Mouse (Mus musculus) midbrain, embryonic 15.5 days (tissue): ENCODE data around the gene Mrpl20. TPM values are rescaled to one million over a fixed set of nuclear protein-coding genes. Genes with fewer than 3 reads are reported as not detected.

Experiments
- ATAC-seq: fragments of 200-750 bp; cut with Nextera tagmentation; replicated peaks from 2 replicates; pipeline ENCODE4 v1.8.0; 2017; ENCODE audit warnings: moderate TSS enrichment
- H3K27ac ChIP-seq: fragments of 300-500 bp; sonication (generic); 2 replicates; pipeline ENCODE4 v1.5.1; 2015; ENCODE audit warnings: mild to moderate bottlenecking, inconsistent platforms
- H3K27me3 ChIP-seq: fragments of 300-500 bp; sonication (generic); replicated peaks from 2 replicates; pipeline ENCODE4 v1.6.1; 2015; ENCODE audit warnings: inconsistent platforms
- H3K36me3 ChIP-seq: fragments of 300-500 bp; sonication (generic); replicated peaks from 2 replicates; pipeline ENCODE4 v1.6.1; 2015; ENCODE audit warnings: inconsistent platforms
- H3K4me1 ChIP-seq: fragments of 300-500 bp; sonication (generic); 2 replicates; pipeline ENCODE4 v1.6.1; 2015; ENCODE audit warnings: inconsistent platforms
- H3K4me2 ChIP-seq: fragments of 300-500 bp; sonication (generic); 2 replicates; pipeline ENCODE4 v1.6.1; 2015; ENCODE audit warnings: inconsistent platforms, mild to moderate bottlenecking, moderate library complexity
- H3K4me3 ChIP-seq: fragments of 300-500 bp; sonication (generic); 2 replicates; pipeline ENCODE4 v1.5.1; 2015; ENCODE audit warnings: mild to moderate bottlenecking, inconsistent platforms
- H3K9ac ChIP-seq: fragments of 300-500 bp; sonication (generic); 2 replicates; pipeline ENCODE4 v1.6.1; 2015; ENCODE audit warnings: mild to moderate bottlenecking, inconsistent platforms
- H3K9me3 ChIP-seq: fragments of 300-500 bp; sonication (generic); 2 replicates; pipeline ENCODE4 v1.6.1; 2016; ENCODE audit warnings: inconsistent platforms
- WGBS: fragments of 180-500 bp; shearing (Covaris S2); methylation state at CpG from one replicate; pipeline ENCODE4 v1.1.7; 2015; ENCODE audit warnings: mixed read lengths; 5-methylcytosine and 5-hydroxymethylcytosine counted together
- polyA plus RNA-seq: library from polyadenylated mRNA; unstranded; fragments of >200 nt; fragmentation: Nextera tagmentation; extraction: Ambion mirVana; gene quantifications from 2 replicates; pipeline ENCODE4 v1.2.1, GENCODE M21; 2015

Mrpl20 gene
- polyA plus RNA-seq, 1 experiment from 2014 or later: 242 TPM

DNA sequence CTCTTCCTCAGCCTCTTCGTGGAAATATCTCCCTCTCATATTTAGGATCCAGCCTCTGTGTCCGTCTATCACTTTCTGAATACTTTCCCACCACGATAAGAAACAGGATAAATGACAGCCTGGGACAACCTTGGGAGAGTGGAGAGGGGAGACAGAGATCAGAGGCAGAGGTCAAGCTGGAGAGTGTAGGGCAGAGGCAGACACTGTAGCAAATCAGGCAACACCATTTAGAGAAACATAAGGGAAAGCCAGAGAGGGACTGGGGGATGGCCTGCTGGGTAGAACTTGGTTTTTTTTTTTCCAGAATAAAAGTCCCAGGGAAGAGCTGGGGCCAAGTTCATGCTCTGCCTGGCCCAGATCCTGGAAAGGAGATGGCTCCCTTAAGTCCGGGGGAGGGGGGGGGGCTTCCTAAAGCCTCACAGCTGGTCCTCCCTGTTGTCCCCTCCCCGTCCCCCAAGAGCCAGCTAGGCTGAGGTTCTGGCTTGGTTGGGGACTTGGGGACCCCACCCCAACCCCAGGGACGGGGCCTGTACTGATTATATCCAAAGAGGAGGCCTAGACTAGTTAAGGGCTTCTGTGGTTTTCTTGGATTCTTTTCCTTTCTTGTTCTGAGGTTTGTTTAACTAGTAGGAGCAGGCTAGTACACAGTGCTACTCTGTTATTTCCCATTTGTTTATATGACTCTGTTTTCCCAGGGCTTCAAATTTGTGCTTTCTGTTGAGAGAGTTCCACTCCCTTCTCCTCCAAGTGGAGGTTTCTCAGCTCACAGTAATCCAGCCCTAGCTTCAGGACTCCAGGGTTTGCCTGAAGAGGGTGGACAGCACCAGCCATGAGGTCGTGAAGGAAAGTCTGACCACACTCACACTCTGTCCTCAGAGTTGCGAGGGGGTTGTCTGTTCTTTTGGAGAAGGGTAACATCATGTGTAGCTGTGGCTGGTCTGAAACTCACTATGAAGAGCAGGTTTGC, 35.8 kb downstream of the Mrpl20 start:
- 55% methylated on average over 8 of the region's 8 CpGs for WGBS
- H3K9me3 ChIP-seq: no peaks in the 10 kb centered on the region

DNA sequence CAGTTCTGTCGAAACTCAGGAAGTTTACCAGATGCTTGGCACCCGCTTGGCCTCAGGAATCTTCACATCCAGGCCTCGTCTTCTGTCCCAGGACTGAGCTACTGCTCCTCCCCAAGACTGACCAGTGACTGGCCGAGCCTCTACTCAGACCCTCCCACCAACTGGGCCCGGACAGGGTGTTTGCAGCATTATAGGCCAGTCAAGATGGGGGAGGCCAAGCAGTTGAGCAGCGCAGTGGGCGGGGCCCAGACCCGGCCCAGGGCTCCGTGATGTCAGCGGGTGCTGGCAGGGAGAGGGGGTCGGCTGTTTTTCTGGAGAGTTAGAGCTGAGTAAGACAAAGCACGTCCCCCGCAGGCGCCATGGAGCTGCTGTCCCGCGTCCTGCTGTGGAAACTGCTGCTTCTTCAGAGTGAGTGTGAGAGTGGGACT, 36.8 kb downstream of the Mrpl20 start, which contains the start of gene Mxra8:
TSS of gene Mxra8 (plus strand) at position 198 of the 428 bp plus-strand sequence.
- Histone ChIP-seq H3K27ac (peak within 1 kb of the TSS; percentile 17; the same call in 1 of the 2 replicates), H3K9me3 (no peaks in the 10 kb centered on the region), H3K36me3 (no peaks in the 10 kb centered on the region), H3K4me2 (peak within 1 kb of the TSS; percentile 44), H3K4me3 (peak within 1 kb of the TSS; percentile 20), H3K27me3 (peaks cover 22% of the 10 kb centered on the region), H3K4me1 (peaks cover 14% of the 10 kb centered on the region; the same call in 1 of the 2 replicates), H3K9ac (no peak within 1 kb of the TSS)
- WGBS: 3% methylated on average over 16 of the region's 16 CpGs
- ATAC-seq: peak; percentile 35; the same call in 1 of the 2 replicates

More for the DNA sequence above, 35.8 kb downstream of the Mrpl20 start:
- no peak overlapping the region for H3K4me3 ChIP-seq
- peaks cover 22% of the 10 kb centered on the region for H3K27me3 ChIP-seq
- H3K4me1 ChIP-seq: peaks cover 22% of the 10 kb centered on the region
- H3K4me2 ChIP-seq: no peak overlapping the region
- no peaks in the 10 kb centered on the region for H3K36me3 ChIP-seq
- no peak for ATAC-seq
- no peak overlapping the region for H3K9ac ChIP-seq
- no peak overlapping the region for H3K27ac ChIP-seq

DNA sequence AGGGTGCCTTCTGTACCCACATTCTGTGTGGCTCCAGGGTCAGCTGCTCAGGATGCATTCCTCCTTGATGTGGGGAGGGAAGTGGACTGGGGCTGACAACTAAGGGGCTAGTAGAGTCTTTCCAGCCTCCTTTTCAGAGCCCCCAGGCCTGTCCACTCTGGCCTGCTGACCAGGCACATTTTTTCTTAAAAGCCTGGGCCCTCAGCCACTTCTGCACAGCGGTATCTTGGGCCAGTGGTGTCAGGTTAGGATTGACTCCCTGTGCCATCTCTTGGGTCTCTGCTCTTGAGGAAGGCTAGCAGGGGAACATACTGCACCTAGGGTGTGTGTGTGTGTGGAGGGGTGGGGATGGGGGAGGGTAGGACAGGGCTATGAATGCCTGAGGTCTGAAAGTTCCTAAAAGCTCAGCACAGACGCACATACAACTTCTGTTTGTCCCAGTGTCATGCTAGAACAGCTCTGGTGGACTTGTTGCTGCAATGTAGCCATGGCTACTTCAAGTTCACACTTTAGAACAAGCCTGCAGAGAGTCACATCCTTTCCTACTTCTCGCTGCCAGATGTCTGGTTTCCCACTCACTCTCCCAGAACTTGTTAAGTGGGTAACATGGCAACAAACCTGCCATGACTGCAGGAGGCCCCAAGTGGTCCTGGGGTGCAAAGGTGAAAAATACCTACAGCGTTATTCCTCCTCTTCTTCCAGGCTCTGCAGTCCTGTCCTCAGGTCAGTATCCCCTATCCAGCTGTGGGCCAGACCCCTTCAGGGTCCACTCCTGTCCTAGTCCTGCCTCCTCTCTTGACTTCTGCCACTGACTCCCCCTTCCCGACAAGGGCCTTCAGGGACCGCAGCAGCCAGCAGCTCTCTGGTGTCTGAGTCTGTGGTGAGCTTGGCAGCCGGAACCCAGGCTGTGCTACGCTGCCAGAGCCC, 37.7 kb downstream of the Mrpl20 start:
- Histone ChIP-seq H3K4me1 (peaks cover 14% of the 10 kb centered on the region; the same call in 1 of the 2 replicates), H3K9ac (no peak overlapping the region), H3K9me3 (no peaks in the 10 kb centered on the region), H3K4me2 (peak overlapping the region; percentile 44), H3K27ac (peak overlapping the region; percentile 17; the same call in 1 of the 2 replicates), H3K36me3 (no peaks in the 10 kb centered on the region), H3K4me3 (peak overlapping the region; percentile 28), H3K27me3 (peaks cover 22% of the 10 kb centered on the region)
- 0 out of 2 replicates have a peak, but pooled peaks have one; percentile 16 for ATAC-seq
- WGBS: 8% methylated on average over 8 of the region's 8 CpGs

DNA sequence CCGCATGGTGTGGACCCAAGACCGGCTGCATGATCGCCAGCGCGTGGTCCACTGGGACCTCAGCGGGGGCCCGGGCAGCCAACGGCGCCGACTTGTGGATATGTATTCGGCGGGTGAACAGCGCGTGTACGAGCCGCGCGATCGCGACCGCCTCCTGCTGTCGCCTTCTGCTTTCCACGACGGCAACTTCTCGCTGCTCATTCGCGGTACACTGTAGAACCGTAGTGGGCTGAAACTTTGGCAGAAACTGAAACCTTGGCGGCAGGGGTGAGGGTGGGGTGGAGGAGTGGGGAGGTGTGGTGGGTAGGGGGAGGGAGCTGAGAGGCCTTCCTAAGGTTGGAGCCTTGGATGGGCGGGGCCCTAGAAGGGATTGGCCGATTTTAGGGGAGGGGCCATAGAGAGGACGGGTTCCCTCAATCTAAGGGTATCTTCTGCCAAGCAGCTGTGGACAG, 38.4 kb downstream of the Mrpl20 start:
- under 1% methylated on average over 32 of the region's 32 CpGs for WGBS
- no peaks in the 10 kb centered on the region for H3K9me3 ChIP-seq
- H3K27ac ChIP-seq: no peak overlapping the region
- H3K36me3 ChIP-seq: no peaks in the 10 kb centered on the region
- H3K4me1 ChIP-seq: peaks cover 18% of the 10 kb centered on the region; the same call in 1 of the 2 replicates
- 0 out of 2 replicates have a peak, but pooled peaks have one; percentile 22 for ATAC-seq
- H3K4me3 ChIP-seq: peak overlapping the region; percentile 28
- H3K4me2 ChIP-seq: peak overlapping the region; percentile 44
- no peak overlapping the region for H3K9ac ChIP-seq
- H3K27me3 ChIP-seq: peaks cover 22% of the 10 kb centered on the region

DNA sequence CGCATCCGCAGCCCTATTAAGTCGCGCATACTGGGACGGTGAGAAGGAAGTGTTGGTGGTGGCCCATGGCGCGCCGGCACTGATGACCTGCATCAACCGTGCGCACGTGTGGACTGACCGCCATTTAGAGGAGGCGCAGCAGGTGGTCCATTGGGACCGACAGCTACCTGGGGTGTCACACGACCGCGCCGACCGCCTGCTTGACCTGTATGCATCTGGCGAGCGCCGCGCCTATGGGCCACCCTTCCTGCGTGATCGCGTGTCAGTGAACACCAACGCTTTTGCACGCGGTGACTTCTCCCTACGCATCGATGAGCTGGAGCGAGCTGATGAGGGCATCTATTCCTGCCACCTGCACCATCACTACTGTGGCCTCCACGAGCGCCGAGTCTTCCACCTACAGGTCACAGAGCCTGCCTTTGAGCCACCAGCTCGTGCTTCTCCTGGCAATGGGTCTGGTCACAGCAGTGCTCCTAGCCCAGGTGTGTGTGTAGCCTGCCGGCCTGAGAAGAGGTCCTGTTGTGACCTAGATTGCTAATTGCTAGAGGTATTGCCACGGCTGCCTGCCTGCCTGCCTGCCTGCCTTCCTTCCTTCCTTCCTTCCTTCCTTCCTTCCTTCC, 39.1 kb downstream of the Mrpl20 start:
- H3K9ac ChIP-seq: no peak overlapping the region

DNA sequence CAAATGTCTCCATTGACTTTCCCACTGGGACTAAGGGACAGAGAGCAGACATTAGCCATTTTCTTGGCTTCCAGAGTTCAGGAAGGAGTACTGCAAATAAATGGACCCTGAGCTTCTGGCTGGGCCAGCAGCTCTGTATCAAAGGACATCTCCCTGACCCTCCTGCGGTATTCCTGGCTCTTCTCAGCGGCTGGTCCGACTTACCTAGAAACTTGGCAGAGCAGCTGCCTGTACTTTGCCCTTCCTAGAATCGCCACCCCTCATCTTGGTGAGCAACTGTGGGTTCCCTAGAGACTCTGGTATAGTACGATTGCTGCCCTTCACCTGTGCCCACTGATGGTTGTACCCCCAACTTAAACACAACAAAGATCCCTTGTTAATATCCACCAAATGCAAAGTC, 40.6 kb downstream of the Mrpl20 start:
- no peak for ATAC-seq

More for the DNA sequence above, 39.1 kb downstream of the Mrpl20 start:
- Histone ChIP-seq H3K27me3 (peaks cover 22% of the 10 kb centered on the region), H3K4me3 (peak overlapping the region; percentile 28; the same call in 1 of the 2 replicates), H3K4me1 (peaks cover 24% of the 10 kb centered on the region), H3K9me3 (no peaks in the 10 kb centered on the region), H3K4me2 (peak overlapping the region; percentile 44; the same call in 1 of the 2 replicates), H3K27ac (no peak overlapping the region), H3K36me3 (no peaks in the 10 kb centered on the region)
- no peak for ATAC-seq
- 45% methylated on average over 38 of the region's 38 CpGs for WGBS

DNA sequence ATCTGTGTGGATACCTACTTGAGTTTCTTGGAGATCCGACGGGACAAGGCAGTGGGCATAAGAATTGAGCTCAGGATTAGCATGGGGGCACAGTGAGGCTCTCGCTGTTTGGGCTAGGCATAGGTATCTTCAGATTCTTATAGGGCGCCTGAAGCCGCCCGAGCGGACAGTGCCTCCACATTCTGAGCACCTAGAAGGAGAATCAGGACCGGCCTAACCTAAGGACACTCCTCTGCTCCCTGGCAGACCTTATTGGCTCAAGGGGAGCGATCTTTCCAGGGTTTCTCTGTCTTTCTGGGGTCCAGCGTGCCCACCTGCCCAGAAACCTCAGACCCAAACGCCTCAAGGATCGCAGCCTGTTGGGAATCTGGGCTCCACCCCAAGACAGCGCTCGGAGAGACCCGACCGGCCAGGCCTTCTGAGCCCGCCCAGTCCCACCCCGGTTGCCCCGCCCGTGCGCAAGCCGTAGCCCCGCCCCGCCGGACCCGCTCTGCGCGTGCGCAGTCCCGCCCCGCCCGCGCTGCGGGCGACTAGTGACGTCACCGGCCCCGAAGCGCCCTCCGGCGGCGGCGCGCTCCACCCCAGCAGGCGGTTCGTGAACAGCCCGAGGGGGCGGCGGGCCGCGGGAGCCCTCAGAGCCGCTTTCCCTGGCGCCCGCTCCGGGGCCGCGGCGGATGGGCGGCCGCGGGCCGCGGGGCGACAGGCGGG, 44.3 kb downstream of the Mrpl20 start, which contains the start of gene Dvl1:
TSS of gene Dvl1 (plus strand) at position 532 of the 708 bp plus-strand sequence.
- Histone ChIP-seq H3K9ac (peak within 1 kb of the TSS; percentile 97), H3K36me3 (no peaks in the 10 kb centered on the region), H3K4me1 (peaks cover 53% of the 10 kb centered on the region), H3K4me3 (peak within 1 kb of the TSS; percentile 94), H3K9me3 (no peaks in the 10 kb centered on the region), H3K27ac (peak within 1 kb of the TSS; percentile 87), H3K4me2 (peak within 1 kb of the TSS; percentile 82), H3K27me3 (peaks cover 4% of the 10 kb centered on the region; the same call in 1 of the 2 replicates)
- WGBS: 2% methylated on average over 65 of the region's 65 CpGs
- peak; percentile 87 for ATAC-seq

More for the DNA sequence above, 40.6 kb downstream of the Mrpl20 start:
- H3K9ac ChIP-seq: no peak overlapping the region
- H3K4me1 ChIP-seq: peaks cover 31% of the 10 kb centered on the region
- no peaks in the 10 kb centered on the region for H3K9me3 ChIP-seq
- H3K4me2 ChIP-seq: no peak overlapping the region
- no peak overlapping the region for H3K4me3 ChIP-seq
- WGBS: 94% methylated on average over 5 of the region's 5 CpGs
- no peak overlapping the region for H3K27ac ChIP-seq
- no peaks in the 10 kb centered on the region for H3K36me3 ChIP-seq
- H3K27me3 ChIP-seq: peaks cover 22% of the 10 kb centered on the region

DNA sequence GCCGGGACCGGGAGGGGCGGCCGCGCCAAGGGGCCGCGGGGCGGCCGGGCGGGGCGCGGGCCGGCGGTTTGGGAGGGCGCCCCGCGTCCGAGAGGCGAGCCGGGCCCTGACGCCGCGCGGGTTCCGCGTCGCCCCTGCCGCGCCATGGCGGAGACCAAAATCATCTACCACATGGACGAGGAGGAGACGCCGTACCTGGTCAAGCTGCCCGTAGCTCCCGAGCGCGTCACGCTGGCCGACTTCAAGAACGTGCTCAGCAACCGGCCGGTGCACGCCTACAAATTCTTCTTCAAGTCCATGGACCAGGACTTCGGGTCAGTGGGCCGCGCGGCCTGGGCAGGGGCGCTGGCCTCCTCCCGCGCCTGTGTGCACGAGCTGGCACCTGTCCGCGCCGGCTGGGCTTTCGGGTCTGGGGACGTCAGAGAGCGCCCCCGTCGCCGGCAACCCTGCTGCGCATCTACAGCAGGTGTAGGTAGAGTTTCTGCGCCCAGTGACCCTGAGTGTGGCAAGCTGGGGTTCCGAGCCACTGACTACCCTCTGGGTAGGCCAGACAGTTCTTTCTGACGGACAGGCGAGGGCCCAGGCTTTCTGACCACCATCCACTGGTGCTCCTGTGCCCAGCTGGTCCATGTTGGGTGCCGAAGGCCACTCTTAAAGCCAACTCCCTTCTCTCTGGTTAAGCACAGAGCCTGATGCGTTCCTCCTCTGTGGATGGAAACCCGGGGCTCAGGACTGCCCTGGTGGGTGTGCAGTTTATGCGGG, 45.1 kb downstream of the Mrpl20 start:
- 0 out of 2 replicates have a peak, but pooled peaks cover under 1% of the 10 kb centered on the region for H3K27me3 ChIP-seq
- peak; percentile 61 for ATAC-seq
- no peaks in the 10 kb centered on the region for H3K9me3 ChIP-seq
- H3K9ac ChIP-seq: peak overlapping the region; percentile 97
- WGBS: under 1% methylated on average over 61 of the region's 69 CpGs
- no peaks in the 10 kb centered on the region for H3K36me3 ChIP-seq
- H3K27ac ChIP-seq: peak overlapping the region; percentile 85
- peaks cover 54% of the 10 kb centered on the region for H3K4me1 ChIP-seq
- H3K4me3 ChIP-seq: peak overlapping the region; percentile 94
- H3K4me2 ChIP-seq: peak overlapping the region; percentile 82

DNA sequence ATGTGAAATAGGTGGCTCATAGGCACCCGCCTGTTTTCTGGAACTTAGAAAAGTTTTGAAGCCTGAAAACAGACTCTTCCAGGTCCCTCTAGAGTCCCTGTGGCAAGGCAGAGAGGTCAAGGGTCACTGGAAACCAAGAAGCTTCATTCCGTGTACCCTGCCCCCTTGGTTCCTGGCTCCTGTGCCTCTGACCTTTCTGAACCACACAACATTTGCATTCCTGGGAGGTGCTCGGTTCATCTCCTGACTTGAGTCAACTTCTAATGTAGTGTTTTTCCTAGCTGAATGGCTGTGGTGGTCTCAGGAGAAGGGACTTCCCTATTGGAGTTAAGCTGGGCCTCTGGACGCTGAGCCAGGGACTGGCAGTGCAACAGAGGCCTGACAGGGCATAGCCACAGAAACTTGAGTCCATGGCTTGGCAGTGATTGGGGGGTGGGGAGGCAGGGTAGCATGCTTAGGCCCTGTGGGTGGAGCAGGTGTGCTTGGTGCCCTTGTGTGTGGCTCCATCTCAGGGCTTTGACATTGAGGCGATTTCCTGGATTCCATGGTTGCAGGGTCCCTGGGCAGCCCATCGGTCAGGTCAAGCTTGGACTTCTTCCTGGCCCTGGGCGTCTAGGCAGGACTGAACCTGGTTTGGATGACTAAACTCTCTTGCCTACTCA, 45.9 kb downstream of the Mrpl20 start:
- no peaks in the 10 kb centered on the region for H3K36me3 ChIP-seq
- H3K9ac ChIP-seq: peak overlapping the region; percentile 97
- peaks cover 54% of the 10 kb centered on the region for H3K4me1 ChIP-seq
- H3K27me3 ChIP-seq: no peaks in the 10 kb centered on the region
- ATAC-seq: 0 out of 2 replicates have a peak, but pooled peaks have one; percentile 3
- no peaks in the 10 kb centered on the region for H3K9me3 ChIP-seq
- H3K27ac ChIP-seq: no peak overlapping the region
- peak overlapping the region; percentile 82 for H3K4me2 ChIP-seq
- H3K4me3 ChIP-seq: peak overlapping the region; percentile 94
- WGBS: 52% methylated on average over 7 of the region's 7 CpGs

DNA sequence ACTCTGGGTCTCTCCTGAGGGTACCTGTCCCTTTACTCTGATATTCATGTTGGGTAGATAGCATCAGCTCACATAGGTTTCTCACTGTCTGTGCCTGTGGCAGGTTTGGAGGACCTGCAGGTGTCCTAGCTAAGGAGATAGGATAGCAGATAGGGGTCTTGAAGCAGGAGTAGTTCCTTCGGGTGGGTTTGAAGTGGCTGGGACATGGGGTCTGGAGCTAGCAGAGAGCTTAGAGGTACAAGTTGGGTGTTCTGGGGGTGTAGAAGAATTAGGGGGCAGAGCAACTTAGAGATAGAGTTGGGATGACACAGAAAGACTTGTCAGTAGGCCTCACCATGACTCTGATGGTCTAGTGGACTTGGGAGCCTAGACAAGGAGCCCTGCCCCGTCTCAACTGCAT, 46.7 kb downstream of the Mrpl20 start:
- Histone ChIP-seq H3K4me1 (peaks cover 54% of the 10 kb centered on the region), H3K27ac (no peak overlapping the region), H3K4me3 (peak overlapping the region; percentile 94; the same call in 1 of the 2 replicates), H3K9ac (no peak overlapping the region), H3K27me3 (no peaks in the 10 kb centered on the region), H3K9me3 (no peaks in the 10 kb centered on the region), H3K4me2 (peak overlapping the region; percentile 82; the same call in 1 of the 2 replicates), H3K36me3 (0 out of 2 replicates have a peak, but pooled peaks cover 4% of the 10 kb centered on the region)
- no peak for ATAC-seq
- WGBS: 92% methylated on average over 2 of the region's 2 CpGs
